13 mouse cellular contexts compared by ENCODE assay signal in the genomic region with DNA sequence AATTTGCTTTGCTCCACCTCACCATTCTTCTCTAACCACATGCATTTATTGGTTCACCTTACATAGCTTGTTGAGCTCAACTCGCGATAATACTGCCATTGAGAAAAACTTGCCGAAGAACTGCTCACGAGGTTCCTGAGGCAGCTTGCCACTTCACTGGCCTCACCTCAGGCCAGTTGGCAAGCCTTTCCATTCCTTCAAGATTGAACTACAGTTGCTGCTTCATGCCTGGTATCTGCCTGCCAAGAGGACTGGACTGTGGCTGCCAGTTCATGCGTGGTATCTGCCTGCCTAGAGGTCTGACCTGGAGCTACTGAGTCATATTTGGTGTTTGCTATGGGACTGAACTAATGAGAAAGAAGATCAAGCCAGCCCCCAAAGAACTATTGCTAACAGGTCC.
DNase-seq lines count a peak whose midpoint lies in the region; ATAC-seq lines count a peak whose summit lies in the region.
"Had no signal": no experiment of that assay in that cellular context is flagged by ENCODE, and none has a peak within 500 bp of the region (broad histone marks: within the 10 kb centered on the region; RNA-seq: fewer than 3 reads in every experiment).

No protein-coding gene starts in this region.

- no peak overlapping the region for H3K27ac ChIP-seq in hindbrain, embryonic 12.5 days
- H3K27ac ChIP-seq: embryonic facial prominence, embryonic 12.5 days had no signal

- intact Hi-C loops in heart, postnatal 25 days (cut with DNase I) = no loop called here
- intact Hi-C loops in heart, postnatal 14 days (cut with DNase I) = no loop called here

- H3K36me3 ChIP-seq in hindbrain, embryonic 12.5 days = no peaks in the 10 kb centered on the region
- H3K36me3 ChIP-seq: embryonic facial prominence, embryonic 12.5 days had no signal

- H3K4me2 ChIP-seq in hindbrain, embryonic 12.5 days (replicated peaks) = no peak overlapping the region
- H3K4me2 ChIP-seq: embryonic facial prominence, embryonic 12.5 days; liver, embryonic 11.5 days had no signal

- DNase-seq in heart, adult 11 months = peak; percentile 93
- no peak for DNase-seq in heart, postnatal 25 days (ENCODE audit: low spot score)
- DNase-seq in lung, postnatal 25 days (ENCODE audit: low spot score) = peak; percentile 10
- no peak for DNase-seq in lung, postnatal 4 days
- peak; percentile 53 to 64 for DNase-seq in cerebellum, postnatal 14 days
- DNase-seq in heart, postnatal 14 days = peak; percentile 3 to 4
- DNase-seq: forebrain, postnatal 0 days; layer of hippocampus, postnatal 36 days; thymus, postnatal 14 days had no signal

- H3K9ac ChIP-seq in hindbrain, embryonic 12.5 days = no peak overlapping the region
- H3K9ac ChIP-seq: embryonic facial prominence, embryonic 12.5 days; forebrain, postnatal 0 days had no signal

- no peaks in the 10 kb centered on the region for H3K4me1 ChIP-seq in hindbrain, embryonic 12.5 days
- H3K4me1 ChIP-seq: embryonic facial prominence, embryonic 12.5 days had no signal

- WGBS in hindbrain, embryonic 12.5 days = 91% methylated on average over 5 of the region's 5 CpGs

- no peaks in the 10 kb centered on the region for H3K9me3 ChIP-seq in hindbrain, embryonic 12.5 days (replicated peaks)
- H3K9me3 ChIP-seq: embryonic facial prominence, embryonic 12.5 days had no signal

- no peaks in the 10 kb centered on the region for H3K27me3 ChIP-seq in hindbrain, embryonic 12.5 days
- H3K27me3 ChIP-seq: embryonic facial prominence, embryonic 12.5 days had no signal

- H3K4me3 ChIP-seq in hindbrain, embryonic 12.5 days = no peak overlapping the region
- H3K4me3 ChIP-seq: embryonic facial prominence, embryonic 12.5 days had no signal

- ATAC-seq in hindbrain, embryonic 12.5 days (ENCODE audit: low FRiP score) = no peak
- no peak for ATAC-seq in inflammation-experienced regulatory T-cells, adult 6 months
- ATAC-seq: forebrain, postnatal 0 days had no signal

Comparison
In these comparisons a context has a peak if more than half of its experiments do, and no peak if none do; other contexts are left out.
1. DNase-seq: peak in heart, adult 11 months (single experiment), lung, postnatal 25 days (single experiment), cerebellum, postnatal 14 days (2 of 2) and heart, postnatal 14 days (2 of 2); none in heart, postnatal 25 days (single experiment) and lung, postnatal 4 days (0 of 2).